Mouse (Mus musculus): ENCODE results near the gene Zcchc2.

Zcchc2 gene

GRCm38 (mm10) chr1:105990138-105990821 is at the start of gene Zcchc2:
Zcchc2 (plus strand) TSS chr1:105990406.
- peak; percentile 99 for DNase-seq (ENCODE audit: low spot score)

GRCm38 (mm10) chr1:105944927-105945580 is 45.2 kb upstream of the Zcchc2 start:
- no peak for DNase-seq (ENCODE audit: low spot score)

- DNase-seq (ENCODE audit: low spot score) = peak; percentile 51
Observed at GRCm38 (mm10) chr1:105946581-105947540, 43.3 kb upstream of the Zcchc2 start.

- no peak for DNase-seq (ENCODE audit: low spot score)
Observed at GRCm38 (mm10) chr1:105948352-105948751, 41.9 kb upstream of the Zcchc2 start.

- DNase-seq (ENCODE audit: low spot score) = no peak
Observed at GRCm38 (mm10) chr1:105953588-105953987, 36.6 kb upstream of the Zcchc2 start.

GRCm38 (mm10) chr1:105954047-105954446 is 36.2 kb upstream of the Zcchc2 start:
- no peak for DNase-seq (ENCODE audit: low spot score)

GRCm38 (mm10) chr1:105956057-105956456 is 34.1 kb upstream of the Zcchc2 start:
- no peak for DNase-seq (ENCODE audit: low spot score)

GRCm38 (mm10) chr1:105961472-105961871 is 28.7 kb upstream of the Zcchc2 start:
- DNase-seq (ENCODE audit: low spot score) = no peak

GRCm38 (mm10) chr1:105962084-105962818 is 28.0 kb upstream of the Zcchc2 start:
- DNase-seq (ENCODE audit: low spot score) = no peak

GRCm38 (mm10) chr1:105962852-105963251 is 27.4 kb upstream of the Zcchc2 start:
- no peak for DNase-seq (ENCODE audit: low spot score)

GRCm38 (mm10) chr1:105964514-105964913 is 25.7 kb upstream of the Zcchc2 start:
- DNase-seq (ENCODE audit: low spot score) = no peak

GRCm38 (mm10) chr1:105965189-105965588 is 25.0 kb upstream of the Zcchc2 start:
- DNase-seq (ENCODE audit: low spot score) = no peak

GRCm38 (mm10) chr1:105971490-105972170 is 18.6 kb upstream of the Zcchc2 start:
- no peak for DNase-seq (ENCODE audit: low spot score)

- no peak for DNase-seq (ENCODE audit: low spot score)
Observed at GRCm38 (mm10) chr1:105974023-105974422, 16.2 kb upstream of the Zcchc2 start.

GRCm38 (mm10) chr1:105977446-105978094 is 12.6 kb upstream of the Zcchc2 start:
- no peak for DNase-seq (ENCODE audit: low spot score)

- no peak for DNase-seq (ENCODE audit: low spot score)
Observed at GRCm38 (mm10) chr1:105980849-105981610, 9.2 kb upstream of the Zcchc2 start.

- DNase-seq (ENCODE audit: low spot score) = no peak
Observed at GRCm38 (mm10) chr1:105982496-105983364, 7.5 kb upstream of the Zcchc2 start.

GRCm38 (mm10) chr1:105984172-105984571 is 6.0 kb upstream of the Zcchc2 start:
- DNase-seq (ENCODE audit: low spot score) = no peak

GRCm38 (mm10) chr1:105988171-105988570 is 2.0 kb upstream of the Zcchc2 start:
- DNase-seq (ENCODE audit: low spot score) = no peak

Data from layer of hippocampus, adult 11-12 months (tissue).